Mouse (Mus musculus) forebrain, embryonic 15.5 days (tissue): ENCODE measurements around the gene Gm20708. TPM values are rescaled to one million over a fixed set of nuclear protein-coding genes. Genes with fewer than 3 reads are reported as not detected.
"Not testable (repeated sequence)": the region's sequence is repeated elsewhere in the genome, so short reads cannot be mapped to it uniquely, and the experiment has no call there.

Experiments
- ATAC-seq: fragments of 200-750 bp; cut with Nextera tagmentation; replicated peaks from 2 replicates; pipeline ENCODE4 v1.8.0; 2017; ENCODE audit warnings: mild to moderate bottlenecking, moderate TSS enrichment, moderate library complexity
- H3K27ac ChIP-seq: fragments of 300-500 bp; sonication (generic); replicated peaks from 2 replicates; pipeline ENCODE4 v1.5.1; 2015; ENCODE audit warnings: mild to moderate bottlenecking, inconsistent platforms
- H3K27me3 ChIP-seq: fragments of 300-500 bp; sonication (generic); 2 replicates; pipeline ENCODE4 v1.6.1; 2015; ENCODE audit warnings: inconsistent platforms
- H3K36me3 ChIP-seq: fragments of 300-500 bp; sonication (generic); 2 replicates; pipeline ENCODE4 v1.6.1; 2015; ENCODE audit warnings: mild to moderate bottlenecking, inconsistent platforms
- H3K4me1 ChIP-seq: fragments of 300-500 bp; sonication (generic); 2 replicates; pipeline ENCODE4 v1.6.1; 2015; ENCODE audit warnings: inconsistent platforms
- H3K4me2 ChIP-seq: fragments of 300-500 bp; sonication (generic); replicated peaks from 2 replicates; pipeline ENCODE4 v1.6.1; 2015; ENCODE audit warnings: mild to moderate bottlenecking, inconsistent platforms
- H3K4me3 ChIP-seq: fragments of 300-500 bp; sonication (generic); 2 replicates; pipeline ENCODE4 v1.5.1; 2015; ENCODE audit warnings: mild to moderate bottlenecking, inconsistent platforms
- H3K9ac ChIP-seq: fragments of 300-500 bp; sonication (generic); replicated peaks from 2 replicates; pipeline ENCODE4 v1.6.1; 2015; ENCODE audit warnings: mild to moderate bottlenecking, inconsistent platforms
- H3K9me3 ChIP-seq: fragments of 300-500 bp; sonication (generic); 2 replicates; pipeline ENCODE4 v1.6.1; 2016; ENCODE audit warnings: inconsistent platforms
- WGBS: fragments of 180-500 bp; shearing (Covaris S2); methylation state at CpG from one replicate; pipeline ENCODE4 v1.1.7; 2015; ENCODE audit warnings: mixed read lengths; 5-methylcytosine and 5-hydroxymethylcytosine counted together
- polyA plus RNA-seq: library from polyadenylated mRNA; unstranded; fragments of >200 nt; fragmentation: Nextera tagmentation; extraction: Ambion mirVana; gene quantifications from 2 replicates; pipeline ENCODE4 v1.2.1, GENCODE M21; 2015

Gene Gm20708
- polyA plus RNA-seq, 1 experiment from 2014 or later, result 0.79 TPM

GRCm38 (mm10) chr11:117782705-117783034 is 26.8 kb upstream of the Gm20708 start:
- H3K27ac ChIP-seq, result no peak overlapping the region
- ATAC-seq, result no peak
- H3K4me2 ChIP-seq, result peak overlapping the region; percentile 61
- H3K36me3 ChIP-seq, result no peaks in the 10 kb centered on the region
- no peak overlapping the region; the same call in 1 of the 2 replicates for H3K9ac ChIP-seq
- peak overlapping the region; percentile 33 for H3K4me3 ChIP-seq
- 48% methylated on average over 9 of the region's 9 CpGs for WGBS
- no peaks in the 10 kb centered on the region for H3K9me3 ChIP-seq
- peaks cover 31% of the 10 kb centered on the region for H3K4me1 ChIP-seq
- peaks cover 35% of the 10 kb centered on the region for H3K27me3 ChIP-seq

- Histone ChIP-seq H3K4me1 (peaks cover 31% of the 10 kb centered on the region), H3K27me3 (peaks cover 35% of the 10 kb centered on the region), H3K36me3 (no peaks in the 10 kb centered on the region), H3K4me3 (peak overlapping the region; percentile 33), H3K9me3 (no peaks in the 10 kb centered on the region), H3K4me2 (peak overlapping the region; percentile 61), H3K9ac (peak overlapping the region; percentile 36), H3K27ac (no peak overlapping the region)
- peak; percentile 62; the same call in 1 of the 2 replicates for ATAC-seq
- WGBS, result 2% methylated on average over 31 of the region's 31 CpGs
Observed at GRCm38 (mm10) chr11:117783089-117783488, 26.4 kb upstream of the Gm20708 start.

- ATAC-seq, result no peak
- Histone ChIP-seq H3K27ac (no peak overlapping the region), H3K27me3 (peaks cover 35% of the 10 kb centered on the region), H3K36me3 (no peaks in the 10 kb centered on the region), H3K9me3 (no peaks in the 10 kb centered on the region), H3K9ac (peak overlapping the region; percentile 36; the same call in 1 of the 2 replicates), H3K4me1 (peaks cover 31% of the 10 kb centered on the region), H3K4me3 (no peak overlapping the region), H3K4me2 (peak overlapping the region; percentile 61)
- WGBS, result 35% methylated on average over 10 of the region's 10 CpGs
Observed at GRCm38 (mm10) chr11:117783683-117784309, 25.7 kb upstream of the Gm20708 start.

- ATAC-seq, result no peak
- H3K27ac ChIP-seq, result no peak overlapping the region
- H3K9ac ChIP-seq, result no peak overlapping the region
- H3K9me3 ChIP-seq, result no peaks in the 10 kb centered on the region
- H3K36me3 ChIP-seq, result no peaks in the 10 kb centered on the region
- H3K4me2 ChIP-seq, result no peak overlapping the region
- H3K27me3 ChIP-seq, result peaks cover 15% of the 10 kb centered on the region; the same call in 1 of the 2 replicates
- 3% methylated on average over 10 of the region's 10 CpGs for WGBS
- peaks cover 11% of the 10 kb centered on the region for H3K4me1 ChIP-seq
- no peak overlapping the region for H3K4me3 ChIP-seq
Observed at GRCm38 (mm10) chr11:117786294-117786693, 23.2 kb upstream of the Gm20708 start.

- H3K9ac ChIP-seq, H3K4me1 ChIP-seq, H3K27me3 ChIP-seq, H3K36me3 ChIP-seq, H3K27ac ChIP-seq, H3K4me3 ChIP-seq, H3K9me3 ChIP-seq, H3K4me2 ChIP-seq, ATAC-seq: not testable (repeated sequence)
- 84% methylated on average over 7 of the region's 7 CpGs for WGBS
Observed at GRCm38 (mm10) chr11:117788481-117788880, 21.0 kb upstream of the Gm20708 start.

DNA sequence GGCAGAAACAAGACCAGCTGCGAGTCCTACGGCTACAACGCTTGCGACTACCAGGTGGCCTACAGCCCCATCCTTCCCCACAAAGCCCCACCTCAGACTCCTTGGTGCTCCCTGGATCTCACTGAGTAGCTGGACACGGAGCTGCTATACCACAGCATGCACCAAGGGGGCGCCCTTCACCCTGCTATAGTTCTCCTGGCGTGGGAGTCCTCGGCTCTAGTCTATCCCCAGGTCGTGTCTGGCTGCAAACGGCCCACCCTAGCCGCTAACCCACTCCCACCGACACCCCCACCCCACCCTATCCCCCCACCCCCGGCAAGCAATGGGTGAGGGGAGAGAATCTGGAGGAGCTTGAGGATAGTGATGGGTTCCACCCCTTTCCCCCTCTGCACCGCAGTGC is 19.2 kb upstream of the Gm20708 start:
- H3K4me1 ChIP-seq, result no peaks in the 10 kb centered on the region
- no peaks in the 10 kb centered on the region for H3K9me3 ChIP-seq
- no peak for ATAC-seq
- no peak overlapping the region for H3K4me3 ChIP-seq
- H3K4me2 ChIP-seq, result no peak overlapping the region
- no peak overlapping the region for H3K9ac ChIP-seq
- no peaks in the 10 kb centered on the region for H3K36me3 ChIP-seq
- H3K27ac ChIP-seq, result no peak overlapping the region
- WGBS, result 8% methylated on average over 14 of the region's 14 CpGs
- H3K27me3 ChIP-seq, result no peaks in the 10 kb centered on the region

DNA sequence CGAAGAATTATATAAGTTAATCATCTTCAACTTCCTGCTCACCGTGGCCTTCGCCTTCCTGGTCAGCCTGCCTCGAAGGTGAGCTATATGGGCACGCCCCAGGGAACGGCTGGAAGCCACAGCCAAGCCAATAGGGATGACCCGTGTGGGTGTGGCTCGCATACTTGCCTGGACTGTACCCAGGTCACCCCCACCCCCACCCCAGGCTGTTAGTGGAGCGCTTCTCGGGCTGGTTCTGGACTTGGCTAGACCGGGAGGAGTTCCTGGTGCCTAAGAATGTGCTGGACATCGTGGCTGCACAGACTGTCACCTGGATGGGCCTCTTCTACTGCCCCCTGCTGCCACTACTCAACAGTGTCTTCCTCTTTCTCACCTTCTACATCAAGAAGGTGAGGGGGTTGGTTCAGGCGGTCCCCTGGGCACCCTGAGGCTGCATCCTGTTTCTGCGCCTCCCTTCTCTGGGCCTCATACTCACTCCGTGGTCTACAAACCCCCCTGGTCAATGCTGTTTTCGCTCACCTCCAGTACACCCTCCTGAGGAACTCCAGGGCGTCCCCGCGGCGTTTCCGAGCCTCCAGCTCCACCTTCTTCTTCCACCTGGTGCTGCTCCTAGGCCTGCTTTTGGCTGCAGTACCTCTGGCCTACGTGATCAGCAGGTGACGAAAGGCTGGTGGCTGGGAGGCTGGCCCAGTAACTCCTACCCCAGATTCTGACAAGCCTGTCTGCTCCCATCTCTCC is 18.6 kb upstream of the Gm20708 start:
- H3K9ac ChIP-seq, result no peak overlapping the region
- H3K36me3 ChIP-seq, result no peaks in the 10 kb centered on the region
- ATAC-seq, result no peak
- H3K9me3 ChIP-seq, result no peaks in the 10 kb centered on the region
- no peaks in the 10 kb centered on the region for H3K4me1 ChIP-seq
- no peak overlapping the region for H3K4me3 ChIP-seq
- WGBS, result 37% methylated on average over 23 of the region's 23 CpGs
- H3K27me3 ChIP-seq, result no peaks in the 10 kb centered on the region
- H3K4me2 ChIP-seq, result no peak overlapping the region
- H3K27ac ChIP-seq, result no peak overlapping the region

DNA sequence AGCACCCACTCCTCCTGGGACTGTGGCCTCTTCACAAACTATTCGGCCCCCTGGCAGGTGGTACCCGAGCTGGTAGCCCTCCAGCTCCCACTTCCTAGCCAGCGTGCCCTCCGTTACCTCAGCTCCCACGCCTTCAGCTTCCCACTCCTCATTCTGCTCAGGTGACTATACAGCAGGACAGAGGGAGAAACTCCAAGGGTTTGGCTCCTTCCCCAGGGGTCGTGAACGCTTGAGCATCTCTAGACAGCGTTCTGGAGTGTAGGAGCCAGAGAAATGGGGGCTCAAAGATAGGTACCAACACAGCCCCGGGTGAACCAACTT is 18.1 kb upstream of the Gm20708 start:
- ATAC-seq, result no peak
- Histone ChIP-seq H3K4me2 (no peak overlapping the region), H3K27ac (no peak overlapping the region), H3K27me3 (no peaks in the 10 kb centered on the region), H3K4me1 (no peaks in the 10 kb centered on the region), H3K9me3 (no peaks in the 10 kb centered on the region), H3K4me3 (no peak overlapping the region), H3K9ac (no peak overlapping the region), H3K36me3 (no peaks in the 10 kb centered on the region)
- 84% methylated on average over 9 of the region's 9 CpGs for WGBS

GRCm38 (mm10) chr11:117792281-117792888 is 17.1 kb upstream of the Gm20708 start:
- ATAC-seq, result no peak
- no peaks in the 10 kb centered on the region for H3K27me3 ChIP-seq
- no peak overlapping the region for H3K27ac ChIP-seq
- WGBS, result 9% methylated on average over 22 of the region's 22 CpGs
- no peaks in the 10 kb centered on the region for H3K36me3 ChIP-seq
- H3K9ac ChIP-seq, result no peak overlapping the region
- no peaks in the 10 kb centered on the region for H3K4me1 ChIP-seq
- H3K9me3 ChIP-seq, result no peaks in the 10 kb centered on the region
- H3K4me2 ChIP-seq, result no peak overlapping the region
- H3K4me3 ChIP-seq, result no peak overlapping the region

DNA sequence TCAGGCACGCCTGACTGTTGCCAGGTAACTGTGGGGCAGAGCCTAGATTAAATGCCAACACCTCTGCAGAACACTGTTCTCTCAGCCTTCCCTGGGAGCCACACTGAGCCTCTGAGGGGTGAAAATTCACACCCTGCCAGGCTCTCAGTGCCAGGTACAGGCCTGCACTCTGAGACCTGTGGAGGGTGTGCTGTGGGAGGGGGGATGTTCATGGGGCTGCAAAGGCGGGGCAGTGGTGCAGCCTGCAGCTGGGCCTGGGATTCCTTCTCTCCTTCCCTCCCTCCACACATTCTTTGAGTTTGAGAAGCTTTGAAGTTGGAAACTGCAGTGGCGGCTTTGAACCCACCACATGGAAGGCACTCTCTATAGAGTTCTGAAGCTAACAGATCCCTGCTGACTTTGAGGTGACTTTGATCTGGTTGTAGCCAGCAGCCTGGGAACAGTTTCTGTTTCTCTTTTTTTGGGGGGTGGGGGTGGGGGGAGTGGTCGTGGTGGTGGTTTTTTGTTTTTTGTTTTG is 15.4 kb upstream of the Gm20708 start:
- Histone ChIP-seq H3K27me3 (no peaks in the 10 kb centered on the region), H3K36me3 (no peaks in the 10 kb centered on the region), H3K4me1 (no peaks in the 10 kb centered on the region), H3K9me3 (no peaks in the 10 kb centered on the region), H3K27ac (no peak overlapping the region), H3K4me2 (no peak overlapping the region), H3K4me3 (no peak overlapping the region), H3K9ac (no peak overlapping the region)
- WGBS, result 61% methylated on average over 4 of the region's 4 CpGs
- no peak for ATAC-seq

DNA sequence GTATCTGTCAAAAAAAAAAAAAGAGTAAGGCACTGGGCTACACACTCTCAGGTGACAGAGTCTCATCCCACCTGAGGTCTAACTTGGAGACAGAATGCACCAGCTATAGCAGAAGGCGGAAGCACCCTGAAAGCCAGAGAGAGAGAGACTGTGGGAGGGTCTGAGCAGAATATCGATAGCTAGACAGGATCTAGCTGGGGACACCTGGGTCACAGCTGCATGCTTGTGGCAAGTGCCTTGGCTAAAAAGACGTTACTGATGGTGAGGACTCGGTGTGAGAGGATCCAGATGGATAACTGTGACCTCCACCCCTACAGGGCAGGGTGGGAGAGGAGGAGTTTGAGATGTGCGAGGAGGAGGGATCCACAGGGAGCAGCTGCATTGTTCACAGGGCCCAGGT is 12.5 kb upstream of the Gm20708 start:
- Histone ChIP-seq H3K9me3 (no peaks in the 10 kb centered on the region), H3K27ac (no peak overlapping the region), H3K36me3 (no peaks in the 10 kb centered on the region), H3K4me3 (no peak overlapping the region), H3K4me2 (no peak overlapping the region), H3K27me3 (no peaks in the 10 kb centered on the region), H3K4me1 (no peaks in the 10 kb centered on the region), H3K9ac (no peak overlapping the region)
- ATAC-seq, result no peak
- WGBS, result 49% methylated on average over 5 of the region's 5 CpGs

GRCm38 (mm10) chr11:117797511-117798159 is 11.8 kb upstream of the Gm20708 start, which contains the start of gene 6030468B19Rik:
6030468B19Rik (plus strand) TSS chr11:117797660.
- H3K9me3 ChIP-seq, result no peaks in the 10 kb centered on the region
- H3K27ac ChIP-seq, result no peak within 1 kb of the TSS
- WGBS, result 66% methylated on average over 9 of the region's 9 CpGs
- no peaks in the 10 kb centered on the region for H3K27me3 ChIP-seq
- no peak within 1 kb of the TSS for H3K9ac ChIP-seq
- no peak within 1 kb of the TSS for H3K4me2 ChIP-seq
- no peaks in the 10 kb centered on the region for H3K36me3 ChIP-seq
- no peak for ATAC-seq
- no peak within 1 kb of the TSS for H3K4me3 ChIP-seq
- no peaks in the 10 kb centered on the region for H3K4me1 ChIP-seq
